Mouse (Mus musculus) embryo, embryonic 10.5 days (tissue): ENCODE results near the gene Trpm8.

ENCODE experiments used
- DNase-seq: peaks from one replicate; pipeline ENCODE4 v3.0.0-alpha.2; 2015; ENCODE audit warnings: low spot score

Gene Trpm8

GRCm38 (mm10) chr1:88247660-88248059, 29.8 kb upstream of the Trpm8 start:
- no peak for DNase-seq

- DNase-seq, result no peak
These were observed 28.8 kb upstream of the Trpm8 start for GRCm38 (mm10) chr1:88248658-88249057.

GRCm38 (mm10) chr1:88249596-88249995, 27.9 kb upstream of the Trpm8 start:
- DNase-seq, result no peak

- DNase-seq, result no peak
These were observed 27.4 kb upstream of the Trpm8 start for GRCm38 (mm10) chr1:88250023-88250422.

- no peak for DNase-seq
These were observed 24.4 kb upstream of the Trpm8 start for GRCm38 (mm10) chr1:88253106-88253505.

GRCm38 (mm10) chr1:88253540-88253939, 23.9 kb upstream of the Trpm8 start:
- DNase-seq, result no peak

GRCm38 (mm10) chr1:88254793-88255465, 22.5 kb upstream of the Trpm8 start:
- DNase-seq, result no peak

GRCm38 (mm10) chr1:88255466-88255857, 22.0 kb upstream of the Trpm8 start:
- DNase-seq, result no peak

DNA sequence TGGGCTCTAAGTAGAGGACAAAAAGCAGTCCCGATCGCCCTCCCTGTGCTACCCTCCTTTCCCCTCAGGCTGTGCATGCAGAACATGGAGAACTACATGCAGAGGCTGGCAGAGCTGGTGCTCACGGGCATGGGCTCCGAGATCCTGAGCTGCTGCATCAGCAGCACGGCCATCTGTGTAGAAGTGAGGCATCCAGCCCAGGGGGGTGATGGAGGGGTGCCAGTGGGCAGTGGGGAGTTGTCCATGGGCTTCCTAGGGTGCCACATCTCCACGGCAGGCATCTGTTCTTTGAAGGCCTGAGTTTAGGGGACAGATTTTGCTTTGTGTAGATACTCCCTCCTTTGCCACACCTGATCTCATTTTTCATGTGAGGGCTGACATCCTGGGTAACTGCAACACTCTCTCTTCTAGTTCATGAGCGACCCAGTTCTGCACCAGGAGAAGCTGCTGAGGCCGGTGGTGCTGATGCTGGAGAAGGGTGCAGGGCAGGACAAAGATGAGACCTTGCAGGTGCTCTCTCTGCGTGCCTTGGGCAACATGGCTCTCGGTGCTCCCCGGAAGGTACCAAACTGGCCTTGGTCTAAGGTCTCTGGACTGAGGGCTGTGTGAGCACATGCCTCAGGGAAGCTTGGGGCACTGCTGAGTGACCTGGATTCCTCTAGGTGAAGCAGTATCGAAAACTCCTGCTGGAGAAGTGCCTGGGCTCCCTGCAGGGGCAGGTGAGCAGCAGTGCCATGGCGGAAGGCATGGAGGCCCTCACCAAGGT, 21.3 kb upstream of the Trpm8 start:
- no peak for DNase-seq

GRCm38 (mm10) chr1:88256886-88257663, 20.4 kb upstream of the Trpm8 start:
- DNase-seq, result no peak

DNA sequence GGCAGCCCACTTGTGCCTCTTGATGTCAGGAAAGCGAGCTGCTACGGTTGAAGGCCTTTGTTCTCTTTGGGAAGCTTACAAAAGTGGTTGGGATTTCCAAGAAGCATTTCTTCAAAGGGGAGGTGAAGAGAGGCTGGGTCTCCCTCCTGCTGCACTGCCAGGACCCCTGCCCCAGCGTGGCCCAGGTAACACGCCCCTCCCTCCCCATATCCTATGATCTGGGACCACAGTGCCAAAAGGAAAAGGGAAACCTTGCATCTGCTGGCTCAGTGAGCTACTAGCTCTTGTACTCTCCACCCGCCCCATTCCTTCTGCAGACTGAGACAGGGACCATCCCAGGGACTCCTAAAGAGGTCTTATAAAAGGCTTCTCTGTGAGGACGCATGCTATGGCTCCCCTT, 19.8 kb upstream of the Trpm8 start:
- no peak for DNase-seq

GRCm38 (mm10) chr1:88258361-88258760, 19.1 kb upstream of the Trpm8 start:
- DNase-seq, result no peak

DNA sequence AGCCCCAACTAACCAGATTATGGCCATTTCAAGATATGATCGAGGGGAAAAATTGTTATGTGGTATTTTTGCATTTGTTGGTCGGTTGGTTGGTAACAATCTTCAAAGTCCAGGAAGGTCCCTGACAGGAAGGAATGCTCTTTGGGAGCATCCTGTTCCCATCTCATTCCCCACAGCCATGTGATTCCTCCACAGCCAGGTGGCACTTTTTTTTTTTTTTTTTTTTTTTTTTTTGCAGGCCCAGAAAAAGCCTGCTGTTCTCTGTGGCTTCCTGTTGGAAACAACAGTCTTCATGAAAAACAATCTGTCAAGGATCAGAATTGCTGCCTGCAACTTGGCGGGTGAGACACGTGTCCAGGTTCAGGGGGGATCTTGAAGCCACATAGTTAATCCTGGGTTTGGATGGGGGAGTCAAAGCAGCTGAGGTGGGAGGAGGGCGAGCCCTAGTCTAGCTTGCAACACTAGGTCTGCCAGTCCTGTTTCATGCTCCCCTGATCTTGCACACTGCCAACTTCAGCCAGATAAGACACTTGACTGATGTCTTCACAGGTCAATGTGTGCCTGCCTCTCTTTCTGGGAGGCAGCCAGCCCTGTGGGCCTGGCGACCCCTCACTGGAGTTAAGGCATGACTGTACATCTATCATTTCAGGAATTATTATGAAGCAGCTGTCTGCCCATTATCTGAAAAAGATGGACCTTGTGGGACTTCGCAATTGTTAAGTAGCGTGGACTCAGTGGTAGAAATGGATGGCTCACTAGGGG, 18.4 kb upstream of the Trpm8 start:
- no peak for DNase-seq

- no peak for DNase-seq
These were observed 17.8 kb upstream of the Trpm8 start for GRCm38 (mm10) chr1:88259643-88260024.

- no peak for DNase-seq
These were observed 17.3 kb upstream of the Trpm8 start for GRCm38 (mm10) chr1:88260114-88260513.

- no peak for DNase-seq
These were observed 16.7 kb upstream of the Trpm8 start for GRCm38 (mm10) chr1:88260604-88261377.

- no peak for DNase-seq
These were observed 15.8 kb upstream of the Trpm8 start for GRCm38 (mm10) chr1:88261706-88262105.

GRCm38 (mm10) chr1:88262255-88262654, 15.2 kb upstream of the Trpm8 start:
- DNase-seq, result no peak

GRCm38 (mm10) chr1:88262961-88263360, 14.5 kb upstream of the Trpm8 start:
- DNase-seq, result no peak

GRCm38 (mm10) chr1:88263778-88264177, 13.7 kb upstream of the Trpm8 start:
- no peak for DNase-seq

GRCm38 (mm10) chr1:88264237-88264868, 13.1 kb upstream of the Trpm8 start:
- no peak for DNase-seq
